Mouse (Mus musculus): ENCODE measurements around the gene Olfr723. TPM values are rescaled to one million over a fixed set of nuclear protein-coding genes. Genes with fewer than 3 reads are reported as not detected.
"Not testable (repeated sequence)": the region's sequence is repeated elsewhere in the genome, so short reads cannot be mapped to it uniquely, and the experiment has no call there.

Olfr723 gene
- not detected for total RNA-seq (2021)
- long read RNA-seq, experiment 1 = 0 reads
- long read RNA-seq, experiment 2 = 0 reads

DNA sequence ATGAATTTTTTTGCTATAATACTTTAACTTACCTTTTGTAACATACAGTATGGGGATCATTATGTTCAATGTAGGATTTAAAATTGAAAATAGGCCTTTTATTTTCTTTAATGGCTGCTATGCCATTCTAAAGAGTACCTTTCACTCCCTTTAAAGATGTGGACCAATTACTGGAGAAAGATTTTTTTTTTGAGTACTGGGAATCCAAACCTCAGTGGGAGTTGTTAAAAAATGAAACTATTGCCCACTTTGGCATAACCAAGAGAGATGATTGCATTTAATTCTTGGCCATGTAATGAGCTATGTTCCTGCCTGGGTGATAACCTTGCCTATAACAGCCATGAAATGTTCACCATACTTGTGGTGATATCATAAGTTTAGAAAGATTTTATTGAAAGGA lies at the start of gene Olfr723:
Gene Olfr723 (minus strand): TSS at position 101 of the 400 bp plus-strand sequence.
- DNase-seq; intact Hi-C loops (cut with DNase I): not testable (repeated sequence)

DNA sequence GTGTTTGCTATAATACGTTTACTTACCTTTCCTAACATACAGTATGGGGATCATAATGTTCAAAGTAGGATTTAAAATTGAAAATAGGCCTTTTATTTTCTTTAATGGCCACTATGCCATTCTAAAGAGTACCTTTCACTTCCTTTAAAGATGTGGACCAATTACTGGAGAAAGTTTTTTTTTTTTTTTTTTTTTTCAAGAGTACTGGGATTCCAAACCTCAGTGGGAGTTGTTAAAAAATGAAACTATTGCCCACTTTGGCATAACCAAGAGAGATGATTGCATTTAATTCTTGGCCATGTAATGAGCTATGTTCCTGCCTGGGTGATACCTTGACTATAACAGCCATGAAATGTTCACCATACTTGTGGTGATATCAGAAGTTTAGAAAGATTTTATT lies 31.6 kb upstream of the Olfr723 start, which contains the start of gene Olfr724:
Gene Olfr724 (minus strand): TSS at position 101 of the 400 bp plus-strand sequence.
- intact Hi-C loops (cut with DNase I); DNase-seq: not testable (repeated sequence)

DNA sequence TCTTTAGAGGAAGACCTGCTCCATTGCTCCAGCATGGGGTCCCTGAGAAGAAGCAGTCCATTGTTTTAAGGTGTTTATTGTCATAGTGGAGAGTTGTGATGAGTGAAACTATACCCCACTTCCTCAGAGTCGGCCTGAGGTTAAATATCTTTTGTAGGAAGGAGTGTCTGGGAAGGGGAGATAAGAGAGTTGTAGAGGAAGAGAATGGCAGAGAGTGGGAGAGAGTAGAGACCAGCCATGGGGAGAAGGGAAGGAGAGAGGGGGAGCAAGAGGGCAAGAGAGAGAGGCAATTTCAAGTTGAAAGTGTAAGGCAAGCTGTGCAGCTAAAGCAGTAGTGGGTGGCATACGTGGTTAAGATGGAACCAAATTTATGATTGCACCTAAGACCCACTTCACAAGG lies 24.3 kb upstream of the Olfr723 start:
- no peak for DNase-seq
- intact Hi-C loops (cut with DNase I) = no loop called here

DNA sequence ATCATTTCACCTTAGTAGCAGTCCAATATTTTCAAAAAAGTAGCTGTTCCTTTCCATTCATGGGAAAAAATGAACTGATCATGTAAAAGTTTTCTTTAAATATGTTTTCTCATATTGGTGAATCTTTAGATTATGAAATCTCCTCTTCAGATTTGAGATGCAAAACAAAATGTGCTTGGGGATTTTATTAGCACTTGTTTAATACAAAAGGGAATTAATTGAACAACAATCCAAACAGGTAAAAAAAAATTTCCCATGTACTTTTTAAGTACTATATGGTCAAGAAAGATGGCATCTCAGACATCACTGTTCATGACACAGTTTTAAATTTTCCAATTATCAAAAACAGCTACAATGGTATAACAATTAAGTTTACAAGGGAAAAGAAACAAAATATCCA lies 29.7 kb downstream of the Olfr723 start, which contains the start of gene Olfr722:
Gene Olfr722 (minus strand): TSS at position 101 of the 400 bp plus-strand sequence.
- DNase-seq = no peak
- intact Hi-C loops (cut with DNase I) = no loop called here

Other genes starting within 250 kb of the Olfr723 start
- under 1 TPM; 0.64 to 0.89 TPM for gene Armh4, start 148.4 kb downstream of the Olfr723 start, total RNA-seq (2021)
- gene Olfr722, start 29.8 kb downstream of the Olfr723 start, total RNA-seq (2021) = not detected
- gene Olfr724, start 31.5 kb upstream of the Olfr723 start, total RNA-seq (2021) = not detected
- gene Olfr725, start 108.6 kb upstream of the Olfr723 start, total RNA-seq (2021) = not detected
- not detected for gene Olfr726, start 159.2 kb upstream of the Olfr723 start, total RNA-seq (2021)
- not detected for gene Olfr727, start 191.4 kb upstream of the Olfr723 start, total RNA-seq (2021)
- not detected for gene Olfr728, start 210.9 kb upstream of the Olfr723 start, total RNA-seq (2021)
- gene Olfr729, start 221.1 kb upstream of the Olfr723 start, total RNA-seq (2021) = not detected